ENCODE assay signal across 9 mouse cellular contexts in genomic region chr15:79326264-79326663, GRCm38 (mm10). TPM values are rescaled to one million over a fixed set of nuclear protein-coding genes. Genes with fewer than 3 reads are reported as not detected.
DNase-seq lines count a peak whose midpoint lies in the region; ATAC-seq lines count a peak whose summit lies in the region.
"Had no signal": no experiment of that assay in that cellular context is flagged by ENCODE, and none has a peak within 500 bp of the region (broad histone marks: within the 10 kb centered on the region; RNA-seq: fewer than 3 reads in every experiment).

No protein-coding gene starts in this region.

- DNase-seq in kidney, adult 11 months = peak; percentile 51
- no peak for DNase-seq in kidney, postnatal 10 days
- DNase-seq in embryonic facial prominence, embryonic 14.5 days (ENCODE audit: low spot score) = peak; percentile 43
- DNase-seq in liver, embryonic 11.5 days (ENCODE audit: low spot score) = no peak
- DNase-seq in naive thymus-derived CD4-positive, alpha-beta T cell, adult 2 months (ENCODE audit: low read depth) = peak; percentile 15
- DNase-seq in ovary, postnatal 14 days (ENCODE audit: low spot score) = no peak
- no peak for DNase-seq in right cerebral cortex, postnatal 10 days (ENCODE audit: low spot score in 2 of 2)
- no peak for DNase-seq in adrenal gland, postnatal 25 days

- no peaks in the 10 kb centered on the region for H3K9me3 ChIP-seq in embryonic facial prominence, embryonic 14.5 days (ENCODE audit: control insufficient read depth, low read length)
- no peaks in the 10 kb centered on the region for H3K9me3 ChIP-seq in liver, embryonic 11.5 days (ENCODE audit: control insufficient read depth, low read length)
- H3K9me3 ChIP-seq: limb, embryonic 15.5 days had no signal

- no peaks in the 10 kb centered on the region for H3K27me3 ChIP-seq in embryonic facial prominence, embryonic 14.5 days (replicated peaks; ENCODE audit: control insufficient read depth, insufficient read depth, low read length)
- H3K27me3 ChIP-seq in liver, embryonic 11.5 days (replicated peaks; ENCODE audit: control insufficient read depth, insufficient read depth, low read length) = no peaks in the 10 kb centered on the region
- H3K27me3 ChIP-seq: limb, embryonic 15.5 days had no signal

- H3K4me3 ChIP-seq in embryonic facial prominence, embryonic 14.5 days (ENCODE audit: low read depth, low read length) = no peak overlapping the region
- H3K4me3 ChIP-seq in liver, embryonic 11.5 days (ENCODE audit: low read depth, low read length) = peak overlapping the region; percentile 62

- peaks cover 25% of the 10 kb centered on the region; the same call in 1 of the 2 replicates for H3K4me1 ChIP-seq in embryonic facial prominence, embryonic 14.5 days (ENCODE audit: control insufficient read depth, insufficient read depth, low read length)
- peaks cover 55% of the 10 kb centered on the region for H3K4me1 ChIP-seq in liver, embryonic 11.5 days (replicated peaks; ENCODE audit: control insufficient read depth, insufficient read depth, low read length)

- no peak overlapping the region for H3K27ac ChIP-seq in embryonic facial prominence, embryonic 14.5 days (replicated peaks; ENCODE audit: low read depth, low read length)
- H3K27ac ChIP-seq in liver, embryonic 11.5 days (ENCODE audit: low read depth, low read length) = peak overlapping the region; percentile 91

- 47% methylated on average over 4 of the region's 4 CpGs for WGBS in embryonic facial prominence, embryonic 14.5 days
- 64% methylated on average over 4 of the region's 4 CpGs for WGBS in liver, embryonic 11.5 days

- no peak overlapping the region for H3K9ac ChIP-seq in embryonic facial prominence, embryonic 14.5 days (ENCODE audit: low read depth, low read length)
- H3K9ac ChIP-seq in liver, embryonic 11.5 days (ENCODE audit: low read depth, low read length) = peak overlapping the region; percentile 91
- H3K9ac ChIP-seq: limb, embryonic 15.5 days had no signal

- no peaks in the 10 kb centered on the region for H3K36me3 ChIP-seq in embryonic facial prominence, embryonic 14.5 days (ENCODE audit: control insufficient read depth, insufficient read depth, low read length)
- no peaks in the 10 kb centered on the region for H3K36me3 ChIP-seq in liver, embryonic 11.5 days (ENCODE audit: control insufficient read depth, insufficient read depth, low read length)
- H3K36me3 ChIP-seq: limb, embryonic 15.5 days had no signal

- H3K4me2 ChIP-seq in embryonic facial prominence, embryonic 14.5 days (ENCODE audit: low read depth, low read length) = peak overlapping the region; percentile 23
- peak overlapping the region; percentile 81 for H3K4me2 ChIP-seq in liver, embryonic 11.5 days

- no peak for ATAC-seq in embryonic facial prominence, embryonic 14.5 days (ENCODE audit: low read depth)
- no peak for ATAC-seq in liver, embryonic 11.5 days (replicated peaks; ENCODE audit: low FRiP score)

RNA-seq across cellular contexts. Expression of gene Pla2g6, which starts 1.9 kb away (rescaled TPM):
- polyA plus RNA-seq in embryonic facial prominence, embryonic 14.5 days (2014; fragmentation: Nextera tagmentation; extraction: Ambion mirVana) = 13.3 and 14.6 TPM in 2 replicates
- polyA plus RNA-seq in liver, embryonic 11.5 days (2014; fragmentation: Nextera tagmentation; extraction: Ambion mirVana) = 27.7 and 28.1 TPM in 2 replicates
- total RNA-seq in adrenal gland, postnatal 25 days (2021) = 28.4 and 31.9 TPM in 2 replicates

RNA-seq across cellular contexts. Expression of gene Maff, which starts 20.2 kb away (rescaled TPM):
- 2.6 and 2.8 TPM in 2 replicates for polyA plus RNA-seq in embryonic facial prominence, embryonic 14.5 days (2014; fragmentation: Nextera tagmentation; extraction: Ambion mirVana)
- polyA plus RNA-seq in liver, embryonic 11.5 days (2014; fragmentation: Nextera tagmentation; extraction: Ambion mirVana) = 3.1 and 3.5 TPM in 2 replicates
- total RNA-seq in adrenal gland, postnatal 25 days (2021) = 2.2 and 3.1 TPM in 2 replicates

RNA-seq across cellular contexts. Expression of gene Baiap2l2, which starts 40.9 kb away (rescaled TPM):
- 5.6 and 6.9 TPM in 2 replicates for polyA plus RNA-seq in embryonic facial prominence, embryonic 14.5 days (2014; fragmentation: Nextera tagmentation; extraction: Ambion mirVana)
- 2.9 and 4.6 TPM in 2 replicates for polyA plus RNA-seq in liver, embryonic 11.5 days (2014; fragmentation: Nextera tagmentation; extraction: Ambion mirVana)
- not detected in 2 replicates for total RNA-seq in adrenal gland, postnatal 25 days (2021)

Comparison
In these comparisons a context has a peak if more than half of its experiments do, and no peak if none do; other contexts are left out.
1. DNase-seq: peak in kidney, adult 11 months (single experiment), embryonic facial prominence, embryonic 14.5 days (single experiment) and naive thymus-derived CD4-positive, alpha-beta T cell, adult 2 months (single experiment); none in kidney, postnatal 10 days (single experiment), liver, embryonic 11.5 days (single experiment), ovary, postnatal 14 days (single experiment), right cerebral cortex, postnatal 10 days (0 of 2) and adrenal gland, postnatal 25 days (single experiment).